Mouse (Mus musculus) inflammation-experienced regulatory T-cells, adult 16 weeks (primary cell): ENCODE results near the gene Gjc3. TPM values are rescaled to one million over a fixed set of nuclear protein-coding genes. Genes with fewer than 3 reads are reported as not detected.

Source experiments
- polyA plus RNA-seq: library from polyadenylated mRNA; unstranded; fragments of 100-300 nt; shearing (Covaris generic); gene quantifications from one replicate; pipeline ENCODE4 v1.2.1, GENCODE M21; 2017

Gjc3 gene
- not detected for polyA plus RNA-seq

DNA sequence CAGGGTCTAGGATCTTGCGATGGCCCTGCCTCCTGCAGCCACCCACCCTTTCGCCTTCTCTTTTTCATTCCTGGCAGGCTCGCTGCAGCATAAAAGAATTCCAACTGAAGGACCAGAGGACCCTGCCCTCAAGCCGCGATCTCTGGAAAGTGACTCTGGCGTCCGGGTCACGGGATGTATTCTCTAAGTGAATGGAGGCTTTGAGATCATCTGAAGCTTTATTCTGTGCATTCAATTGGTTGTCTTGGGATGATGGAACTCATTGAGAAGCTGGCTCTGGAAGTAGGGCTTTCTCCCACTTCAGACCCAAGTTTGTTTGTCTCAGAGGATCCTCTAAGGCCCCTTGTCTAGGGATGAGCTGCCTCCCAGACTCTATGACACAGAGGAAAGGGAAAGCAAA, at the start of gene Gjc3:
Gene Gjc3 (minus strand): TSS at position 154 of the 400 bp plus-strand sequence.

DNA sequence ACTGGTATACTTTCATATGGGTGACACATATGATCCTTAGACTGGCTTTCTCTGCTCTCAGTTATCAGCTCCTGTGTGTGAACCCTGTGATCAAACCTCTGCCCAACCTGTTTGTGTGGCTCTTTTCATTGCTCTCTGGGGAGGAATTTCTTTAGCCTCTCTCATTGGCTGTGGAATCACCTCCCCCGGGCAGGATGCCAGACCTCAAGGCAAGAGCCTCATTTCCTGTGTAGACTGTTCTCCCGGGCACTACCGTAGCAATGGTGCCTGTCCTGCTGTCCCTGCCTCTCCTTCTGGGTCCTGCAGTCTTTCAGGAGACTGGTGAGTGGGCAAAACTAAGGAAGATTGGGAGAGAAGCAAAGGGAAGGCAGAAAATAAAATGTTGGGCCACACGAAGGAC, 18.4 kb upstream of the Gjc3 start, which contains the start of gene Azgp1:
Gene Azgp1 (plus strand): TSS at position 221 of the 400 bp plus-strand sequence.

DNA sequence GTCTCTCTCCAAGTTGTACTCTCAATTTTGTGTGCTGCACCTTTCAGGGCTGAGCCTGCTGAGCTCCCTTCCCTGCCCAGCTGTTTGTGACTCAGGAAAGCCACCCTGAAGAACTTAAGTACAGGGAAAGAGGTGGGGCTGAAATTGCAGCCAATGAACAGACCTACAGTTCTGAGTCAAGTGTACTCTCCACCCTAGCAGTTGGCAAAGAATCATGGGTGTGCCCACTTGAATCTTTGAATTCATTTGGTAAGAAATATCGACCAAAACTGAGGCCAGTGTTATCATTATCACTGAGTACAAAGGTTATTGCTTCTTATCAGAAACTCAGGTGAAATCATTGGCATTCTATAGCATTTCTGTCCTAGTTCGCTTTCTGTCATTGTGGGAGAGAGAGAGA, 41.4 kb downstream of the Gjc3 start, which contains the start of gene Cyp3a13:
Gene Cyp3a13 (minus strand): TSS at position 88 of the 400 bp plus-strand sequence.

Other genes starting within 250 kb of the Gjc3 start
- gene Nyap1, start 221.5 kb downstream of the Gjc3 start, polyA plus RNA-seq = 0.57 TPM
- gene Tsc22d4, start 217.4 kb downstream of the Gjc3 start, polyA plus RNA-seq = 412 TPM
- 39.6 TPM for gene Ppp1r35, start 184.2 kb downstream of the Gjc3 start, polyA plus RNA-seq
- gene Mepce, start 175.4 kb downstream of the Gjc3 start, polyA plus RNA-seq = 17.5 TPM
- gene Zcwpw1, start 175.3 kb downstream of the Gjc3 start, polyA plus RNA-seq = 8.9 TPM
- gene Pilra, start 126.8 kb downstream of the Gjc3 start, polyA plus RNA-seq = 2.7 TPM
- 3.6 TPM for gene Pilrb1, start 105.0 kb downstream of the Gjc3 start, polyA plus RNA-seq
- 2.2 TPM for gene Pilrb2, start 91.3 kb downstream of the Gjc3 start, polyA plus RNA-seq
- not detected for gene Cyp3a13, start 41.5 kb downstream of the Gjc3 start, polyA plus RNA-seq
- gene Azgp1, start 18.4 kb upstream of the Gjc3 start, polyA plus RNA-seq = not detected
- not detected for gene Smok3a, start 58.2 kb upstream of the Gjc3 start, polyA plus RNA-seq
- gene Smok3b, start 58.3 kb upstream of the Gjc3 start, polyA plus RNA-seq = not detected
- not detected for gene Smok3c, start 90.1 kb upstream of the Gjc3 start, polyA plus RNA-seq
- gene Zkscan1, start 122.0 kb upstream of the Gjc3 start, polyA plus RNA-seq = 24.9 TPM
- gene Zscan21, start 153.8 kb upstream of the Gjc3 start, polyA plus RNA-seq = 29.4 TPM
- gene Zfp113, start 192.6 kb upstream of the Gjc3 start, polyA plus RNA-seq = 21.6 TPM
- 229 TPM for gene Cops6, start 198.0 kb upstream of the Gjc3 start, polyA plus RNA-seq
- gene Ap4m1, start 208.9 kb upstream of the Gjc3 start, polyA plus RNA-seq = 12.5 TPM
- gene Mcm7, start 209.3 kb upstream of the Gjc3 start, polyA plus RNA-seq = 98.7 TPM
- gene Taf6, start 224.4 kb upstream of the Gjc3 start, polyA plus RNA-seq = 66.2 TPM
- gene Cnpy4, start 224.4 kb upstream of the Gjc3 start, polyA plus RNA-seq = 19.3 TPM
- 0.74 TPM for gene Mblac1, start 231.2 kb upstream of the Gjc3 start, polyA plus RNA-seq